Mouse (Mus musculus) small intestine, adult 2 months (tissue): Measurements from ENCODE around the gene Prcp. TPM values are rescaled to one million over a fixed set of nuclear protein-coding genes. Genes with fewer than 3 reads are reported as not detected.

ENCODE experiments used
- H3K27ac ChIP-seq: fragments of 200-500 bp; 2 replicates; pipeline ENCODE4 v1.5.1; 2012; ENCODE audit warnings: low read depth, low read length, control low read depth, inconsistent platforms; ENCODE audit not compliant: insufficient read depth
- H3K27me3 ChIP-seq: fragments of 200-500 bp; 2 replicates; pipeline ENCODE4 v1.6.1; 2012; ENCODE audit warnings: mild to moderate bottlenecking, moderate library complexity, low read length, inconsistent platforms; ENCODE audit not compliant: control insufficient read depth, insufficient read depth
- H3K36me3 ChIP-seq: fragments of 200-500 bp; 2 replicates; pipeline ENCODE4 v1.6.1; 2012; ENCODE audit warnings: mild to moderate bottlenecking, low read length, control low read depth, inconsistent platforms; ENCODE audit not compliant: control insufficient read depth, insufficient read depth
- H3K4me1 ChIP-seq: fragments of 200-500 bp; 2 replicates; pipeline ENCODE4 v1.6.1; 2012; ENCODE audit warnings: low read length, inconsistent platforms, mixed read lengths; ENCODE audit not compliant: control insufficient read depth, insufficient read depth, insufficient read length
- H3K4me3 ChIP-seq: fragments of 200-500 bp; 2 replicates; pipeline ENCODE4 v1.5.1; 2012; ENCODE audit warnings: low read depth, mild to moderate bottlenecking, control low read depth, inconsistent platforms, low read length, moderate library complexity
- CTCF ChIP-seq: fragments of 200-500 bp; IDR thresholded peaks from 2 replicates; pipeline ENCODE4 v1.5.1; 2012; ENCODE audit warnings: low read depth, mild to moderate bottlenecking, control low read depth, inconsistent platforms, low read length, moderate library complexity, mixed read lengths; ENCODE audit not compliant: insufficient replicate concordance, insufficient read length; ENCODE audit errors: extremely low read depth
- POLR2A ChIP-seq: fragments of 200-500 bp; IDR thresholded peaks from 2 replicates; pipeline ENCODE4 v1.6.1; 2012; ENCODE audit warnings: low read depth, mild to moderate bottlenecking, control low read depth, inconsistent platforms, low read length, moderate library complexity
- WGBS: fragments of 180-500 bp; shearing (Covaris S2); methylation state at CpG from one replicate; pipeline ENCODE4 v1.1.7; 2018; 5-methylcytosine and 5-hydroxymethylcytosine counted together
- polyA plus RNA-seq: library from polyadenylated mRNA; depleted of rRNA; stranded (reverse); fragments of >200 nt; gene quantifications from 2 replicates; pipeline ENCODE4 v1.2.3, GENCODE M21; 2012

The Prcp gene
- polyA plus RNA-seq, 1 experiment = 9.1 TPM

GRCm38 (mm10) chr7:92950775-92951174 lies 76.5 kb downstream of the Prcp start:
- Histone ChIP-seq H3K36me3 (no peaks in the 10 kb centered on the region), H3K27ac (no peak overlapping the region), H3K27me3 (no peaks in the 10 kb centered on the region), H3K4me1 (no peaks in the 10 kb centered on the region), H3K4me3 (no peak overlapping the region)
- 76% methylated on average over 3 of the region's 3 CpGs for WGBS
- TF ChIP-seq POLR2A = no peak
- TF ChIP-seq CTCF = no peak

- Histone ChIP-seq H3K27ac (no peak overlapping the region), H3K36me3 (no peaks in the 10 kb centered on the region), H3K27me3 (no peaks in the 10 kb centered on the region), H3K4me1 (no peaks in the 10 kb centered on the region), H3K4me3 (no peak overlapping the region)
- WGBS = 74% methylated on average over 2 of the region's 2 CpGs
- no peak for TF ChIP-seq CTCF
- TF ChIP-seq POLR2A = no peak
Observed at GRCm38 (mm10) chr7:92952210-92952609, 77.9 kb downstream of the Prcp start.

GRCm38 (mm10) chr7:92959758-92960157 lies 85.5 kb downstream of the Prcp start:
- no peak overlapping the region for H3K4me3 ChIP-seq
- H3K4me1 ChIP-seq = no peaks in the 10 kb centered on the region
- TF ChIP-seq POLR2A (no peak), CTCF (no peak)
- 49% methylated on average over 3 of the region's 3 CpGs for WGBS
- H3K36me3 ChIP-seq = no peaks in the 10 kb centered on the region
- no peaks in the 10 kb centered on the region for H3K27me3 ChIP-seq
- no peak overlapping the region for H3K27ac ChIP-seq

GRCm38 (mm10) chr7:92961876-92962275 lies 87.6 kb downstream of the Prcp start:
- no peak for TF ChIP-seq POLR2A
- TF ChIP-seq CTCF = no peak
- Histone ChIP-seq H3K4me3 (no peak overlapping the region), H3K27ac (no peak overlapping the region), H3K36me3 (no peaks in the 10 kb centered on the region), H3K27me3 (no peaks in the 10 kb centered on the region), H3K4me1 (no peaks in the 10 kb centered on the region)
- 33% methylated on average over 1 of the region's 1 CpGs for WGBS

GRCm38 (mm10) chr7:92964754-92965501 lies 90.7 kb downstream of the Prcp start:
- Histone ChIP-seq H3K27ac (no peak overlapping the region), H3K4me1 (no peaks in the 10 kb centered on the region), H3K27me3 (no peaks in the 10 kb centered on the region), H3K4me3 (no peak overlapping the region), H3K36me3 (no peaks in the 10 kb centered on the region)
- 58% methylated on average over 3 of the region's 3 CpGs for WGBS
- no peak for TF ChIP-seq POLR2A
- no peak for TF ChIP-seq CTCF

- Histone ChIP-seq H3K4me3 (no peak overlapping the region), H3K27ac (no peak overlapping the region), H3K27me3 (no peaks in the 10 kb centered on the region), H3K4me1 (no peaks in the 10 kb centered on the region), H3K36me3 (no peaks in the 10 kb centered on the region)
- WGBS = 70% methylated on average over 10 of the region's 10 CpGs
- TF ChIP-seq CTCF (no peak), POLR2A (no peak)
Observed at GRCm38 (mm10) chr7:92967381-92968127, 93.3 kb downstream of the Prcp start.

GRCm38 (mm10) chr7:92977429-92977828 lies 103.2 kb downstream of the Prcp start:
- WGBS = 84% methylated on average over 3 of the region's 3 CpGs
- H3K27me3 ChIP-seq = no peaks in the 10 kb centered on the region
- no peak overlapping the region for H3K4me3 ChIP-seq
- H3K4me1 ChIP-seq = no peaks in the 10 kb centered on the region
- TF ChIP-seq CTCF = no peak
- TF ChIP-seq POLR2A = no peak
- H3K27ac ChIP-seq = no peak overlapping the region
- no peaks in the 10 kb centered on the region for H3K36me3 ChIP-seq
